Mouse (Mus musculus) fibroblast of lung, adult 2 months (primary cell): ENCODE data around the gene Ms4a15.

Experiments
- DNase-seq: peaks from one replicate; pipeline ENCODE4 v3.0.0-alpha.2; 2011; ENCODE audit warnings: low read depth

Gene Ms4a15

DNA sequence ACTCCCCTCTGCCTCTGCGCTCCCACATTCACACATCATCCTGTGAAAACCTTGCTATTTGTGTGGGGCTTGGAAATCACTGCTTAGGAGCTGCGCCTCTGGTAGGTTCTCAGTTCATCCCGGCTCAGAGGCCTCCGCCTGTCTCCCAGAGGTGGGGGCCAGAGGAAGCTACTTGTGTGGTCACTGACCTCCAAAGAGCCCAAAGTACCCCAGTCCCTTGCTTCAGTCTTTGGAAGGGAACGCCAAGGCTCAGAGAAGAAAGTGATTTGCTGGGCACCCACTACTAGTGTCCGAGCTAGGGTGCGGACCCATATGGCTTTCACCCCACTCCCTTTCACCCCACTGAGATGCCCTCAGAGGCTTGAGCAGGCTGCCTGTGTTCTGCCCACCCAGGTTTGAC is at the start of gene Ms4a15:
Gene Ms4a15, minus strand, starts transcription at position 101 of the 400 bp plus-strand sequence.
- DNase-seq = no peak

DNA sequence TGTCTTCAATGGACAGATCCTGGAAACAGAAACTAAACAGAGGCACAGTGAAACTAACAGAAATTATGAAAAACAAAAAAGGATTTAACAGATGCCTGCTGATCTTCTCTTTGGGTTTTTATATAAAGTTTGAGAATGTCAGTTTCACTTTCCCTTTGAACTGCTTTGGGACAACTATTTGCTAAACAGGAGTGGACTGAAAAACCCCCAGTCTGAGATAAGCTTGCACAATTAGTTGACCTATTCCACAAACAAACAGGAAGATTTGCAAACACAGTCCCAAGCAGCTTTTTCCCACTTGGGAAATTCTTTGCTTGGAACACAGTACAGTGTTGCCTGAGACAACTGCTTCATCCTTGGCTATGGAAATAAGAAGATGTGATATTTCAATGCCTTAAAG is 44.5 kb upstream of the Ms4a15 start:
- DNase-seq = no peak

DNA sequence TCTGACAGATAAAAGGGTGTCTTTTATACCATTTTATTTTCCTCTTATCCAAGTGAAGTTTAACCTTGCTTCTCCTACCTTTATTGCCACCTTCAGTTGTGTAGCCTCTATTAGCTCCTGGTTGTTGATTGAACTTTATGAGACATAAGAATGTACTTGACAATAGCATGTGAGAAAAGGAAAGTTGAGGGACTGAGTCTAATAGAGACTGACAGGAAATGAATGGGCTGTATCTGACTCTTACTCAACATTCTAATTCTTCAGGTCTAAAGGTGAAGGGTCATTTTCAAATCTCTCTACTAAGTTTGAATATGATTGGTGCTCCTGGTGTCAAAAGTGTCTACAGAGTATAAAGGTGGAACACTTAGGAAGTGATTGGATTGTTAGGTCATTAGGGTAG is 29.3 kb upstream of the Ms4a15 start:
- DNase-seq = no peak

- DNase-seq = no peak
These were observed 24.8 kb upstream of the Ms4a15 start, which contains the start of gene Ms4a18 for GRCm38 (mm10) chr19:11017891-11018290. Gene Ms4a18, minus strand, starts transcription at chr19:11018031.

DNA sequence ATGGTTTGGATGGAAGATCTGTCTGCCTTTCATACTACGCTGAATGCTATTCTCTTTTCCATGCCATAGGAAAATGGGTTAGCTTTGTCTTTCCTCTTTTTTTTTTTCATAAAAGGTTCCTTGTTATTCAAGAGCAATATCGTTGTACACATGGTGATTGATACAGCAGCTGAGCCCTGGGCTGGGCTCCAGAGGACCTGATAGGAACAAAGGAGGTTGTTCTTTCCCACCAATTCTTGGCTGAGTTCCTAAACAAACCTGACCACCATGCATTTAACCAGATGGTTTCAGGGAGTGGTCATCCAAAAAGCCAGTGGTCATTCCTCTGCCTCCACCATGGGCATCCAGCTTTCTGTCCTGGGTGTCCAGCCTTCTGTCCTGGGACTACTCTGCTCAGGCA is 24.2 kb upstream of the Ms4a15 start:
- peak; percentile 0 for DNase-seq

DNA sequence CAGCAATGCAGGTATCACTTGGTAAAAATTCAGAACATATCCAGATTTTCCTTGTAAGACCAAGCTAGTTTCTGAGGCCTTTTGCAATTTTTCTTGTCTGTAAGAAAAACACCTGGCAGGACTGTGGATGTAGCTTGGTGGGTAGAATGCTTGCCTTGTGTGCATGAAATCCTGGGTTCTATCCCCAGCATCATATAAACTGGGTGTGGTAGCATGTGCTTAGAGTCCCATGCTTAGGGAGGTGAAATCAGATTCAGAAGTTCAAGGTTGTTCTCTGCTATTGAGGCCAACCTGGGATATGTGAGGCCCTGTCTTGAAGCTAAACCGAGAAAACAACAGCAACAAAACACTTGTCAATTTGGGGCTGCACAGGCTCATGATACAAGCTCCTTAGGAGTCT is 22.9 kb upstream of the Ms4a15 start:
- DNase-seq = no peak

DNA sequence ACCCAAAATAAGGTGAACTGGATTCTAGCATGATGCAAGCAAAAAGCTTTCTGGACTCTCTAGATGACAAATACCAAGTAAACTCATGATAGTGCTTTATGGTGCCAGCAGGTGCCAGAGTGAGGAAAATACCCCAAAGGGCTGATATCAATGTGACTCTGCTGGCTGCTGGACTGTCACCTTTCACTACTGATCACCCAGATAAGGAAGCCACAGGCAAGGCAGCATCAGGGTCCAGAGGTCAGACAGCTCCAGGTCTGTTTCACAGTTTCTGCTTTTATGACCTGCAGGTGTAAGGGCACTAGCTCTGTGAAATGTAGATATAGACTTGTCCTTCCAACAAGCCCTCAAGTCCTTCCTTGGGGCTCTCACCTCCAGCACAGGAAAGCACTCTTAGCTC is 22.4 kb upstream of the Ms4a15 start:
- no peak for DNase-seq

- no peak for DNase-seq
These were observed 1.1 kb downstream of the Ms4a15 start for GRCm38 (mm10) chr19:10991911-10992310.

- DNase-seq = no peak
These were observed 2.3 kb downstream of the Ms4a15 start for GRCm38 (mm10) chr19:10990751-10991150.

DNA sequence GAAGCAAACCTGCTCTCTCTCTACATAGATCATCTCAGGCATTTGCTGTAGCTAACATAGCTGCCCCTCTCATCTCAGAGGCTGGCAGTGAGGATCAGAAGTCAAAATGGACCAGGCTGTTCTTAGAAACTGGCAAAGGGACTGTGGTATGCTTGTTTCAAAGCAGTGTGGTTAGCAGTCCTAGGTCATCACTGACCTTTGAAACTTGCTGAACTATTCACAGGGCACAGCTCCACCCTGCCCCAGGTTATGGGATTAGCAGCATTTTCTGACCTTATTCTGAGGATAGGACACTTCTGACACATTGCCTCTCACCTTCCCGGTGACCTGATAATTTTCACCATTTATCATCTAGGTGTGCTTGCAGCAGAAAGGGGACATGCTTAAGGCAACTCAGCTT is 4.5 kb downstream of the Ms4a15 start:
- no peak for DNase-seq

DNA sequence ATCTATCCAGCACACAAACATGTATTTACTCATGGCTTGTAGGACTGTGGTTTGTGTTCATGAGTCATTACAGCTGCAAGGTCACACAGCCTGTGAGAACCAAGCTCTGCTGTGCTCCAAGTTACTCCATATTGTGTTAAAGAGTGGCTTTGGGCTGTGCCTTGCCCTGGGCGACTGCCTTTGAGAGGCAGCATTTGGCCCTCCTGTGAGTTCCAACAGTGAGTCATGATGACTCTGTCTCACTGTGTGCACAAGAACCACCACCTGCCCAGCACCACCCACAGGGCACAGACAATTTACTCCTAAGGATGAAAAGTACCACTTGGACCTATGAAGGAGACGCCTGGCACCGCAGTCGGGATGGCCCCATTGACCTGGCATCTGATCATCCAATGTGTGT is 7.2 kb downstream of the Ms4a15 start:
- peak; percentile 25 for DNase-seq

- no peak for DNase-seq
These were observed 8.5 kb downstream of the Ms4a15 start for GRCm38 (mm10) chr19:10984551-10984950.

GRCm38 (mm10) chr19:10983146-10983545 is 9.9 kb downstream of the Ms4a15 start:
- DNase-seq = no peak

- no peak for DNase-seq
These were observed 12.8 kb downstream of the Ms4a15 start for GRCm38 (mm10) chr19:10980210-10980609.

- DNase-seq = peak; percentile 42
These were observed 13.6 kb downstream of the Ms4a15 start for GRCm38 (mm10) chr19:10979184-10980168.

DNA sequence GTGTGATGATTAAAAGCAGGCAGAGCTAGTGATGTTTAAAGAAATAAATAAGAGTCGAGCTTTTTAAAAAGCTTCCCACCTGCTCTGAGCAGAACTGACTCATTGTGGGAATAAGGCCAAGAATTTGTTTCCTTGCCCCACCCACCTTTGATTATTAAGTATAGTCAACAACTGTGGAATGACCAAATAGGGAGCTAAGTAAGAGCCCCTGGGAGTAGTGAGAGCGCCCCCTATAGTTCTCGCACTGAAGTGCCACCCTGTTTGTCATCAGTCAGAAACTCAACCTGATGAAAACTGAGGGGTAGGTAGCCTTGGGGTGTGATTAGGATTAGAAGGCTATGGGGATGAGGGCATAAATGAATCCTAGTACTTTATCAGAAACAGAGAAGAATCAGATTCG is 16.7 kb downstream of the Ms4a15 start:
- no peak for DNase-seq

DNA sequence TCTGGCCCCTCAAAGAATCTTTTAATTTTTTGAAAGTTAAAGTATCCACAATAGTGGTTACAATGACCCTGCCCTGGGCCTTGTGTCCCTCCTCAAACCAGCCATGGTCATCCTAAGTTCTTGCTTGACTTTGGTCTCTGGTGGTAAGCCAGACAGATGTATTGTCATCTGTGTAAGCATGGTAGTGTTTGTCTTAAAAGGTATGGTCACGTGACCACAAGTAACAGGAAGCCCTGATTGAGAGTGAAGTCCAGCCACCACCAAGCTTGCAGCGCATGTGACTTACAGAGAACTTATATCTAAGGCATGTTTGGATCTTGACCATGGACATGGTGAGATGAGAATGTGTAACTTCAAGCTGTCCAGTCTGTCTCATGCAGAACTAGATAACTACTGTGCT is 17.9 kb downstream of the Ms4a15 start:
- no peak for DNase-seq

DNA sequence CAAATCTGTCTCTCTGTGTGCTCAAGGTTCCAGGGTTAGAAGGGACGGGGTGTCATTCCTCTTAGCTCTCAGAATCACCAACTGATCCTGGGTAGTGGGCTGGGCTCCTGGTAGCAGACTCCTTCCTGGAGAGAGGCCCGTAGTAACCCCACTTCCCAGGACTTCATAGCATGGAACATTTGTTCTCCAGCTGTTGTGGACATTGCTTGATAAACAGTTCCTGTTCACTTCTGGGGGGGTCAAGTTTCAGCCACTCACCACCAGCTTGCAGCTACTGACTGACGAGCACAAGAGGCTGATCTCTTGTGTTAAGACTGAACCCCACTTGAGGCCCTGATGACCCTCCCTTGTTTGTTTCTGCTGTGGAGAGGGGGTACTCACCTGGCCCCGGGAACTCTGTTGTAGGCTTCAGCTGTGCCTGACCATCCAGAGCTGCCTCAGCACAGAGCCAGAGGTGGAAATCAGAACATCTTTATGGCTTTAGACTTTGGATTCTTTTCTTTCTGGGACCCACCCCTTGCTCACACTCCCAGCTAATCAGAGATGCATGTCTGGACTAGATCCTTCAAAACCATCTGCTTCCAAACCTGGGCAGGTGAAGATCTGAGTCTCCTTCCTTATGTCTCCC is 18.7 kb downstream of the Ms4a15 start, which contains the start of gene Ms4a10:
Gene Ms4a10, minus strand, starts transcription at position 433 of the 628 bp plus-strand sequence.
- DNase-seq = no peak

- DNase-seq = no peak
These were observed 19.9 kb downstream of the Ms4a15 start for GRCm38 (mm10) chr19:10973187-10973586.

DNA sequence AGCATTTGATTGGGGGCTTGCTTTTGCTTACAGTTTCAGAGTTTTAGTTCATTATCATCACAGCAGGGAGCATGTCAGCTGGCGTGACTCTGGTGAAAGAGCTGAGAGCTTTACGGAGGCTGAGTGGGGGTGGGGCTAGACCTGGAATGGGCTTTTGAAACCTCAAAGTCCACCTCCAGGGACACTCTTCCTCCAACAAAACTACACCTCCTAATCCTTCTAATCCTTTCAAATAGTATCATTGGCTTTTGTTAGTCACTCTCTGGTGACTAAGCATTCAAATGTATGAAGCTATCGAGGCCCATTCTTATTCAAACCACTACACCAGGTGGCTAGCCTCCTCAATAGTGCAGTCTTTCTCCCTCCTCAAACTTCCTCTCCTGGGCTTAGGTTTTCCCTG is 20.4 kb downstream of the Ms4a15 start:
- DNase-seq = no peak

DNA sequence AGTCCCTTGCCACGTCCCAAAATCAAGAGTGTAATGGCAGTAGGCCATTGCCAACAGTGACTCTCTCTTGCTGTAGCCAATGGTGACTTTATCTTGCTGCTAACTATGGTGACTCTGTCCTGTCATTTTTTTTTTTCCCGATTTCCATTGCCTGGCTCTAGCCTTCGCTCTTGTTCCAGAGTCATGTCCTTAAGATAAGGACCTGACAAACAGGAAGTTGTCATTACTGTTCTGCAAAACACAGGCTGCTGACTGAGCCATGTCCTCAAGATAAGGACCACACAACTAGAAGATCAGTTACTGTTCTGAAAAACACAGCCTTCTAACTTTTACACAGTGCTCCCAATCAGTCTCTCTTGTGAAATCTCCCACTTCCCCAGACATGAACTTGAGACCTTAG is 22.6 kb downstream of the Ms4a15 start:
- no peak for DNase-seq

- DNase-seq = no peak
These were observed 24.5 kb downstream of the Ms4a15 start for GRCm38 (mm10) chr19:10968578-10968977.

GRCm38 (mm10) chr19:10965721-10966120 is 27.3 kb downstream of the Ms4a15 start:
- DNase-seq = no peak
